Mouse (Mus musculus) heart, adult 2 months (tissue): ENCODE results near the gene Gm12695.

Experiments used
- CTCF ChIP-seq: fragments of 200-600 bp; IDR thresholded peaks from 2 replicates; pipeline ENCODE4 v1.8.1; 2022; ENCODE audit warnings: antibody characterized with exemption, mild to moderate bottlenecking, moderate library complexity
- EP300 ChIP-seq: fragments of 200-500 bp; IDR thresholded peaks from 2 replicates; pipeline ENCODE4 v1.6.1; 2011; ENCODE audit warnings: low read depth, low read length, control low read depth; ENCODE audit not compliant: insufficient read depth
- POLR2A ChIP-seq: fragments of 200-500 bp; IDR thresholded peaks from 2 replicates; pipeline ENCODE4 v1.6.1; 2011; ENCODE audit warnings: mild to moderate bottlenecking, low read depth, low read length, control low read depth; ENCODE audit not compliant: insufficient read depth

DNA sequence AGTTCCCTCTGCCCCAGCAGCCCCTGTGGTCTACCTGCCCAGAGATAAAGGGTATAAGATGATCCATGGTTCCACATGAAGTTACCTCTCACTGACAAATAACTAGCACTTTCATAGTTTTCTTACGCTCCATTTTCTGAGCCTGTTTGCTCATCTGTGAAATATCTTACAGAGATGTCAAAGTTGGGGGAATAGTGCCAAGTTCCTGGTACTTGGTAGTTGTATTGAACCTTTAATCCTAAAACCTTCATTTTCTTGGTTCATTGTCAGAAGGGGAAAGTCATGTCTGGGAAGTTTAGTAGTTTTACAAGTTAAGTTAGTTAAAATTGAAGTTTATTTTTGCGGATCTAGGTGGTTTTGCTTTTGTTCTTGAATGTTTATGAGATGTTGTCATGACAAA lies 62.7 kb downstream of the Gm12695 start:
- TF ChIP-seq CTCF (no peak), EP300 (no peak), POLR2A (no peak)
